Mouse (Mus musculus) lung, postnatal 14 days (tissue): Measurements from ENCODE around the gene Sox6.

Experiments used
- DNase-seq: peaks from one replicate; pipeline ENCODE4 v3.0.0; 2021

Gene Sox6

DNA sequence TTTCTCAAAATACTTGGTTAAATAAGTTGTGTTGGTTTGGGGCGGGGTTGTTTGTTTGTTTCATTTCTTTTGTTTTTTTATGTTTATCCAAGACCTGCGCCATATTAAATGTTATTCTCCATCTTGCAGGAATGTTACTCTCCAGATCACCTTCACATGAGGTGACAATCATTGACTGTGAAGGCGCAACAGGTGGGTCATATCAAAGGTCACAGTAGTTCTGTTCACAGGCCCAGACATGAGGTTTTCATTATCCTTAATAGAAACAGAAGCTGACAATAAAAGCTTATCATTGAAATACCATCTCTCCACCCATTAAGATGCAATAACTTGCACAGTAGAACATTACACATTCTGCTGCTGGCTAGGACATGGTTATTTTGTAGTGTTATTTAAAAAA lies 54.5 kb downstream of the Sox6 start:
- DNase-seq: no peak

DNA sequence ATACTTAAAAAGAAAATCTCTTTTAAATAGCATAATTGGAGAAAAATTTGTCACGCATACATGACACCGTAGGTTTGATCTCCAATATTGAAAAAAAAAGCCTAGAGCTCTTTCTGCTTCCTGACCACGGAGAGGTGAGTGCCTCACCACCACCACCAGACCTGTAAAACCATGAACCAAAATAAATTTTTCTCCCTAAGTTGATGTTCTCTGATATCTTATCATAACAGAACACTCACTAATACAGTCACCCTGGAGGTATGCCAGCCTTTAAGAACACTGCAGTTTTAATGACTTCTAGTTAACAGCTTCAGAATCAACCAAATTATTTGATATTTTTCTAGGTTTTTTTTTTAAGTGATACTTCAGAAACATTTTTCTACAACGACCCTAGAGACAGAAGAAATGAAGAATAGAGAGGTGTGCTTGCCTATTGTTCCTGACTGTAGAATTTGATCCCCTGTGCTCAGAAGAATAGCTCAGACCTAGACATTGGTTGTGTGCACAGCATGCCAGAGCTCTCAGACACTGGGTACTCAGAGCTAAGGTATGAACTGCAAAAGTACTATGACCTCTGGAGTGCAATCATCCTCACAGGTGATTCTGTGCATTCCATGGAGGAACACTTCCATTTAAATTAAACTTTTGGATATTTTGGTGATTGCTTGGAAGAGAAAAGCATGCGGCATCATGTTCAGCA lies 58.6 kb downstream of the Sox6 start:
- no peak for DNase-seq

DNA sequence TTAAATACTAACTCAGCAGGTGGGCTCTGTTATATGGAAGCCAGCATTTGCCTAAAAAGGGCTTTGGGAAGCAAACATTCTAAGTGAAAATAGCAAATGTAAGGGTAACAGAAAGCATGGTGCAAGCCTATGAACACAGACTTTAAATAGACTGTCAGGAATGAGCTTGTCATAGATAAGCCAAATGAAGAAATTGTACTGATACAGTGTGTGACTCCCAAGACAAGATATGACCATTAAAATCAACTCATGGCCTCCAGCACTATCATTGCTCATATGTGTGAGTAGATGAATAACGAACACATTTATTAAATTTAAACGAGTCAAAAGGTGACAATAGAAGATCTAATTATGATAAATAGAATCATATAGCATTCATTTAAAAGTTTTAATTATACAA lies 64.1 kb downstream of the Sox6 start:
- DNase-seq: no peak

DNA sequence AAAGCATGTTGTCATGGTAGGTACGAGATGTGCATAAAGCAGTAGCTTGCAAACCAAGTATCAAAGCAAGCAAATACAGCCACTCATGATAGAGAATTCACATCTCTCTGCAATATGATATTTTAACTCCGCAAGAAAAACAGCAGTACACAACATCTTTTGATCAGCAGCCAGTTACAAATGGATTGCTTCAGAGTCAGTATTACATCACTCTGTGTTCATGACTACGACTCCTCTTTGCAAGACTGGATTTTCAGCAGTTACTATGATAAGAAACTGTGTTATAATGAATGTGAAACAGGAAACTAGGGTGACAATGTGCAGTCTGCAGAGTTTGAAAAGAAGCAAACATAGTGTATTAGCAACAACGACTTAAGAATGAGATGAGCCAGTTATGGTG lies 71.4 kb downstream of the Sox6 start:
- DNase-seq: no peak

DNA sequence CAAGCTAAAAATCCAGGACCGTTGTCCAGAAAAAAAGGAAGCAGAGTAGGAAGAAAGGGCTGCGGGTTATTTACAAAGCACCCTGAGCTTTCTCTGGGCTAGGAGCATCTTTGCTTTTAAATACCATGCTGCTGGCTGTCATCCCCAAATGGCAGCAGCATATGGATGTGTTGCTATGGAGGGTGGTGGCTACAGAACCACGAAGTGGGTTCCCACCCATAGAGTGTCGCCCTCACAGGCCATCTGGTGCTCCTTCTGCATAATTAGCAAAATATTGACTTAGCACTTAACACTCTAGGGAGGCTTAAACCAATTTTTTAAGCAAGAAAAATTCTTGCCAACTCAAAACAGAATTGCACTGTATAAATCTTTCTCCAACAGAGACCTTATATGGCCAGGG lies 72.4 kb downstream of the Sox6 start:
- DNase-seq: no peak

DNA sequence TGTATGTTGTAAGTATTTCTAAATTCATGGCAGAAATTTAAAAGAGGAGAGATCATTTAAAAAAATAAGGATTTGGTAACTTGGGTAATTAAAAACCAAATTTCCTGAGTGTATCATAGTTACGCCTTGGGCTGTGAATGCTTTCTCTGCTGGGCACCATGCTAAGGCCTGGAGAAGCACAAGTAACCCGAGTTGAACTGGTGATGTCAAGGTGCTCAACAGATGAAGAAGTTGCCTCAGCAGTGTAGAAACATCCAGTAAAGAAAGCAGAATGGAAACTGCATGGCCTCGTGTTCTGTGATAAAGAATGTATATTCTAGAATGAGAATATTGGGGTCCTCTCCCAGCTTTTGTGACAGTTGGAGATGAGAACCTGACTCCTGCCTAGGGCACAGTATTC lies 85.5 kb downstream of the Sox6 start:
- no peak for DNase-seq

DNA sequence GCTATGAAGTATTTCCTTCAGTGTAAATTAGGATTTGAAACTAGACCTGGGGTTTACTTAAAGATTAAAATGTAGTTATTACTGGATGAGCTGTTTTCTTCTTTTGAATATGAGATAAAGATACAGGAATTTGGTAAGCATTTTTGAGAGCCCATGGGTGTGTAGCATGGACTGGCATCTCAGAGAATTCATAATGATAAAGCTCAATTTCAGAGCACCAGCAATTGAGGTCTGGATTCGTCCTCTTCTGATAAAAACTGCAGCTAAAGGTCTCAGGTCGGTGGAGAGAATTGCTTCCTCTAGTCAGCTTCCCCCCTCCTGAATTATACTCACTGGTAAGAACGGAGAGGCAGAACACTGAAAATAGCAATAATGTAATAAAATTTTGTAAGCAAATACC lies 86.4 kb downstream of the Sox6 start:
- DNase-seq: no peak

DNA sequence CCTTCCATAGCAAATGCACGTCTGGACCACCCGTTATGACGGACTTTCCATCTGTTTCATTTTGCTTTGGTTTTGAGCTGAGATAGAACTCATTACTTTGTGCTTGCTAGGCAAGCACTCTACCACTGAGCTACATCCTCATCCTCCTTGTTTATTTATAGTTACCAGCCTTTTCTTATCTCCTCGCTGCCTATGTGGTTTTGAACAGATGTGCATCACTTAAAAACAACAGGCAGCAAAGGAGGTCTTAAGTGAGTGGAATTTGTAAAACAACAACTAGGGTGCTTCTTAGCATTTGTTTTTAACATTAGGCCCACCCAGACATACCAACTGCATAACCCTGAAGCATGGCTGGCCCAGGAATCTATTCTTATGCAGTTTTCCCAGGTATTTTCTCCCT lies 86.9 kb downstream of the Sox6 start:
- no peak for DNase-seq

DNA sequence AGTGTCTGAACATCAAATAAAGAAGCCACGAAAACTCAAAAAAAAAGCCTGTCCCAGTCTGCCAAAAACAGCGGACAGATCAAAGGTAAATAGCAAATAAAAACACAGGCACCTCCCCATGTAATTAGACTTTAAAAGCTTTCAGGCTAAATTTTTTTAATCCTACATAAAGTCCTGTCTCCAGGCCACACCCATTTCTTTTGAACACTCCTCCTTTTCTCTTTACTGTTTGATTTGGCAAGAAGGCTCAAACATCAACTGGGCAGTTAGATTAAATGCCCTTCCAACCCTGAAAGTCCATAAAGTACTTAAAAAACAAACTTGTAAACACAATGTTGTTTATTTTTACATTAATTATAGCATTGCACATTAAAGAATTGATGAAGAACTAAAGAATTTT lies 90.7 kb downstream of the Sox6 start:
- DNase-seq: no peak

DNA sequence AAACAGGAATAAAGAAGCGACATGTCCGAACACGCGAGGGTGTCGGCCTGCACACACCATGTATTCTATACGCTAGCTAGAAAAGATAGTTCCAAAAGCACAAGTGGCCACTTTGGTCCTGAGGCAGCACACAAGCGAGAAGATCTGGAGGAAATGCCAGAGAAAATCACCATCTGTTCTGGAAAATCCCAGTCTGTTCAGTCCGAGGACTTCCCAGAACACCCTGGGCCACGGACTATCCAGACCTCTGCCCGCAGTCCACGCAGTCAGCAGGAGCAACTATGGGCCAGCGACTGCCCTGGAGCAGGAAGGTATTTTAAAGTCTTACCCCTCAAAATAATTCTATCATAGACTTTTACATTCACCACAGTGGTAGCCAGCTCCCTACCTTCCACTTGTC lies 92.0 kb downstream of the Sox6 start:
- DNase-seq: no peak

DNA sequence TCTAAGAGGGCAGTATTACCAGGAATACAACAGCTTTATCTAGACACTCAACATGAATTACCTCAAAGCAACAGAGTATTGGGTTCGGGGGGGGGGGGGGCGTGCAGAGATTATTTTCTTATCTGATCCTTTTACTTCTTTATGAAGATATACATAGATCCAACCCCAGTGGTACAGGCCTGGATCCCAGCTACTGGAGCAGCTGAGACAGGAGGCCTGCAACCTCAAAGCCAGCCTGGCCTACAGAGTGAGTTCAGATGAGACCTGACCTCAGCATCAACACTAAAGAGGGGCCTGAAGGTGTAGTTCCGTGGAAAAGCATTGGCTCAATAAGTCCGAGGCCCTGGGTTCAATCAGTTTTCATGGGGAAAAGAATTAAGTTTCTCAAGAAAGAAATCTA lies 93.1 kb downstream of the Sox6 start:
- DNase-seq: no peak

DNA sequence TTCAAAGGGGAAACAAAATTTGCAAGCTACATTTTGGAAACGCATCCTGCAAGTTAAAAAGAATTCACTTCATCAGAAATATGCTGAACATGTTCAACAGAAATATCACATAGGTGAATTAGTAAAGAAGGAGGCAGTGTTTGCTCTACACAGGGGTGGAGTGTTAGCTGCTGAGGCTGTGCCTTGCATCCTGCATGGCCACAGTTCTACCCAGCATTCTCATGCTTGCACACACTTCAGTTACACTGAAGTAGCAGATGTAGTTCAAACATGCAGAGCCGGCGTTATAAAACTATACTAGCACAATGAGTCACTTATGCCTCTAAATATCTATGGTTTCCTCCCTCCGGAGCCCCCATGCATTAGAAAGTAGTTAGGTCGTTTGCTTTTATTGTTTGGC lies 94.3 kb downstream of the Sox6 start:
- DNase-seq: no peak

DNA sequence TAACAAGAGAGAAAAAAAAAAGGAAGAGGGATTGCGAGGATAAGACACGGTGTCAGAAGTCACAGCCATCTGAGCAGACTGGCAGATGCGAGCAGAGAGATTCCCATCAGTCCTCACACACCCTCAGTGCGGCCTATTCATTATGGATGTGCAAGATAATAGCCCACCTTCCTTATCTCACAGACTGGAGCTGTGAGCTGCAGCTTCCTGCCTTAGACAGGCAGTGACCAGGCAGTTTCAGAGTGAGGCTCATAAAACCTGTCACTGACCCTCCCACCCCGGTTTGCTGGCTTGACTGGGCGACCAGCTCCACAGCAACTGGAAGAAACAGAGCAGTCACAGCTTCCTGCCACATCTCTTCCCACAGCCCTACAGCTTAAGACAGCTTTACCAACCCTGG lies 96.8 kb downstream of the Sox6 start:
- no peak for DNase-seq

DNA sequence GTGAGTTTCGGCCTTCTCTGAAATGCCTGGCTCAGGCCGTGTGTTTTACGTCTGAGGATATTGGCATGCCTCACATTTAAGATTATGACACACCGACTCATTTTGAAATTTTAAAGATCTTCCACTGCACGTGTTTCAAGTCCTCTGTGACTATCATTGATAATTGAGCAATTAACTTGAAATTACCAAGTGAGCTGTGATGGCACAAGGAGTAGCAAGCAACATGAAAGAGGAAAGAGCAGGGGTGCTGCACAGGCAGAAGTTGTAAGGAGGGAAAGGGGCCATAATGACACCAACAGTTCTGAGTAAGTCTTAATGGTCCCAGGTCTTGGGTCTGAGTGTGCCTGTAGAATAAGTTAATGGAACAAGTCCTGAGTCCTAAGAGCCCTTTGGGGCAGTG lies 99.3 kb downstream of the Sox6 start:
- DNase-seq: no peak

DNA sequence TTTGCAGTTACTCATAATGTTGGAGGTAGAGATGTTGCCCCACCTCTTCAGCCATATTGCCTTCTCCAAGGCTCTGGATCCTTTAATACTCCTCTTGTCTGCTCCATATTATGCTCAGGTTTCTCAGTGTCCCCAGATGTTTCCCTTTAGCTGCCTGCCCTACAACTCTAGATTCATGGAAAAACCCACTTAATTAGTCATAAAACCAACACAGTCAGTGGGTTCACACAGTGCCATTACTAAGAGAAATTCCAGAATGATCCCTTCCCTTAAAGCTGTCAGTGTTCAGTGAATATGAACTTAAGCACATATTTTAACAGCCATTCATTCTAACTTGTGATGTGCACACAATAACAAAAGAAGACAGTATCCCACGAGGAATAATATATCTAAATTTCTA lies 101.7 kb downstream of the Sox6 start:
- DNase-seq: no peak

DNA sequence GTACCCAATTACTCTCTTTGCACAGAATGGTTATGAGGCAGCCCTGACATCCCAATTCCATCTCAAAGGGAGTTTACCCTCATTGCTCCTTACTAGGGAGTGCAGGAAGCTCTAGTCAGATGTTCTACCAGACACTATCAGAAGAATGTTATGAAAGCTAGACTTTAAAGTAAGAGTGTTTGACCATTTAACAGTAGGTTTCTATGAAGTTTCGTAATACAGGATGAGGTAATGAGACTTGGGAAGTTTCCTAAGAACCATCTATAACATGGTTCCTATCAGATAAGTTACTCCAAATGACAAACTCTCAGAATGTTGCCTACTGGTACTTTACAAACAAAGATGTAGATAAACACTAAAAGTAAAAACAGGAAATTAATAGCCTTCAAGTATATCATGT lies 123.3 kb downstream of the Sox6 start:
- no peak for DNase-seq

DNA sequence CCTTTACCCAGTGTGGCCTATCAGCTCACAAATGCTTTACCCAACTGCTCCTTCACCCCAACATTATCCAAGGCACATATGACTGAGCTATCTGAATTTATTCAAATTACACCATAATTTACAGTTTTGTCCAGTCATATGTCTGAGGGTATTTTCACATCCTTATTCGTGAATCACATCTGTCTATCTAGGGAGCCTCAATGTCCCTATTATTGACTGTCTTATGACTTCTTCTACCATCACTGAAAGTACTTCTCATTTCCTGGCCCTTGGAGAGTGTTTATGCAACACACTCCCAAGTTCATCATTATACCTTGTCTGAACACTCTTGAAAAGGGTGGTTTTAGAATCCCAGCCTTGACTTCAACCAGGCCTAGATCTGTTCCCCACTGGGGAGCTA lies 128.3 kb downstream of the Sox6 start:
- no peak for DNase-seq

DNA sequence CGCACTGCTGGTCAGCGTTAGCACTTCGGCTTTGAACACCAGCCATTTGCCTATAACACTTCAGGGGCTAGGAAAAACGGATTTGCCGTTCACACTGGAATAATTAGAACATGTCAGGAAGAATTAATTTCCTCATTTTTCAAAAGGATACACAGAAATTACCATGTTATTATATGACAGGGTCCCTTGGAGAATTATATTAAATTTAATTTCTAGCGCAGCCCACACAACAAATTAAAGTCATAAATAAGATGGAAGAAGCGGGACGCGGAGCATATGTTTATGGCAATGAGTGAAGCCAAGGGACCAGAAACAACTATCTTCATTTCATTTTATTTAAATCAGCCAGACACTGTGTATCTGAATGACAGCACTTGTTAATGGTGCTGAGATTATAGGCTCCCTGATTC lies 133.8 kb downstream of the Sox6 start:
- no peak for DNase-seq

DNA sequence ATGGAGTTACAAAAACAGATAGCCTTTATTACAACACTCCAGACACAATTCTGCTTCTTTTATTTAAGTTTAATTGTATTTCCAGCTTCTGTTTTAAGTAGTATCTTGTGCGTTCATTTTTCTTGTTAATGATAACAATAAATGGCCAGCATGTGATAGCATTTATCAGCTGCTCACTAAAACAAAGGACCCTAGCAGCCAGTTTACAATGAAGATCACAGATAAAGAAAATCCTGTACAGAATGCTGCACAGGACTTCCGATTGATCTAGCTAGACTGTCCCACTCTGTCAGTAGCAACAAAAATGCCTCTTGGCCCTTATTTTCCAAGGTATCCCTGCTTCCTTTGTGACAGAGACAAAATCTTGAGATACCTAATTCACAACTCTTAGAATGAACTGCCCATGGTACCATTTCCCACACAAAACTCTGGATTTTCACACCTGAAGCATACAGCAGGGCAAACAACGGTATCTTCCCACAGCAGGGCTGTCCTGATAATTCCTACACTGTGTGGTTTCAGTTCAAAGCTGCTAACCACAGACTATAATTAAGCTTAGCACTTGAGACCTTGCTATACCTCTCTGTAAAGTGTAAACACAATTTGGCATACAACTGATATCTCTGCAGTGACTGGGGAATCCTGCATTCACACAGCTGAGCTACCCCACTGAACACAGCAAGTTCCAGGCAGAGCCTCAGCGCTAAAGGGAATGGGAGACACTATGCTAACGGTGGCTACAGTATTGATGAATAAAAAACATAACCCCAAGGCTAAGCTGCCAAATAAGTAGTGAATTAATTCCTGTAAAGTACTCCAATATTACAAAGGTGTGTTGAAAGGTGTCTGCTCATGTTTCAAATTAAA lies 134.4 kb downstream of the Sox6 start:
- DNase-seq: no peak

DNA sequence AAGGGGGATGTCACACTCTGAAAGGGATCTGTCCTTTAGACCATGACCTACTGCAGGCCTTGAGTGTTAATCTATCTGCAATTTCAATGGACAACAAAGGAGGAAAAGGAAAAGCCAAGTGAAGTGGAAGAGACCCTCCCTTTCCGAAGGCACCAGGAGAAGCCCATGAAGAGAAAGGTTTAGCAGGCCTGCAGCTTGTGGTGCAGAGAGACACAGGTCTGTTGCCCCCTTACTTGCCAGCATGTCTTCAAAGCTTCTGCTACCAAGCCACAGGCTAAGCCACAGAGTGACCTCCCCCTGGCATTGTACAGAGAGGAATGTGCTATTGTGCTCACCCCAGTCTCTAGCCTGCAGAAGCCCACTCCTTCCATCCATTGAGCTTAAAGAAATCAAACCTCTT lies 135.2 kb downstream of the Sox6 start:
- no peak for DNase-seq

DNA sequence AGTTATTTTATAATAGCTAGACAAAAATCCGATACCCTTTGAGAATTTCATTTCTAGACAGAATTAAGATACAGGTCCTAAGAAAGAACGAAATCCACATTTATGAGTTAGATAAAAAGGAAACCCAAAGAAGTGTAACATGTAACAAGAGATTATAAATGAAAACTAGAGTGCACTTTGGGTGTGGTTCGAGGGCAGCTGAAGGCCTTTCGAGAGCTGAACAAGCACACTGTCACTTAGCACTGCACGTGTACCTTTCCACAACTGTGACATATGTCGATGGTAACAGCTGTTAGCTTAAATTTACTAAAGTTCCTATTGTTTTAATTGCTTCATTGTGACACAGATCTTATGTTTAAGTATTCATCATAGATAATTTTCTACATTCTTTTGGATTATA lies 142.8 kb downstream of the Sox6 start:
- no peak for DNase-seq

DNA sequence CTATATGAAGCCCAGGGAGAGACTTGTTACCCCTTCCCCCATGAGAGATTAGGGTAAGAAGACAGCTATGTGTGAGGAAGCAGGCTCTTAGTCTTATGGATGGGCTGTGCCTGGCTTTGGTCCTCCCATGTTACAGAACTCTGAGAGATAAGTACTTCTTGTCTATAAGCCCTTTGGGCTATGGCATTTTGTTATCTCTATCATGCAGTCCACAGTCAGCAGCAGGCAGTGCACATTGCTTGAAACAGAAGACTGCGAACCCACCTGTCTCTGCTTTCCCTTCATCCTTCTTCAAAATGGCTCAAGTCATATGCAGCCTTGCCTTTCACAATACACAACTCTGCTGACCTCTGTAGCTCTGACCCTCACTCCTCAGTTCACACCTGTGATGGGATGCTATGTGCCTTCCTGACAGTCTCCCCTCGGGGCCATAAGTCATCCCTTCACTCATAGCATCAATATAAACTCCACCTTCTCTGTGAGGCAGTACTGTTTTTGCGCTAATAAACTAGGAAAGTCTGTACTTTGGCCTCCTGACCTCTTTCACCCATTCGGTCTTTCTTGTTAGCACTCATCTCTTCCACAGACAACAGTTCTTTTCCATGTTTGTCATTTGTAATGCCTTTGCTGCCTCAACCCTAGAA lies 143.4 kb downstream of the Sox6 start:
- DNase-seq: no peak

DNA sequence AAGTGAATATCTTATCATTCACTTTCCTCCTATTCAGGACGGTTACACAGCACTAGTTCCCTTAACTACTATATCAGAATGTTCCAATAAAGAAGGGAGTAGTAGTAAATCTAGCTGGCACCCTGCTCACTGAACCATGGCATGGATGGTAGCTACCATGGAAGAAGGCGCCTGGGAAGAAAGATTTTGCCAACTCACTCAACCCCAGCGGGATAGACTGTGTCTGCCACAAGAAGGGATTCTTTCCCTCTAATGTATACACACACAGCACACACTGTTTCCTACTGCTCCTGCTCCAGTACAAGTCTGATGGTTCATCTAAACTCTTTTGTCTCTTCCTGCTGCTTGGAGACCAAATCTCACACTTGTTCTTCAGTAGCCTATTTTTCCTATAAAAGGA lies 147.1 kb downstream of the Sox6 start:
- no peak for DNase-seq

DNA sequence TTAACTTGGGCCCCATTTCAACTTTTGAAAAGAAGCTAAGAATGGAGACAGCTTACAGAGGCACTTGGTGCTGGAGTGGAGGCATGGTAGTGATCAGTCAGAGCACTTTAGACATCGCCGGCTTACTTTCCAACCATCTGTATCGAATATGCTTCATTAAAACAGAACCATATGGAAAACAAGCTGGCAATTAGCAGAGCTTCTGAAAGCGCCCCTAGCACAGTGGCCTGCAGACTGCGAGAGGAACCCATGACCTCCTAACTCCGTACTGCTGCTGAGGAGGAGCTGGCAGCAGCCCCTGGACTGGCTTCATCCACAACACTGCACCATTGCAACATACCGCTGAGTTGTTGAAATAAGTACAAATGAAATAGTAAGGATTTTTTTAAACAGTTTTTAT lies 148.7 kb downstream of the Sox6 start:
- peak; percentile 29 for DNase-seq
